Mouse (Mus musculus) left cerebral cortex, postnatal 25 days (tissue): ENCODE measurements around the gene Cxcl13. TPM values are rescaled to one million over a fixed set of nuclear protein-coding genes. Genes with fewer than 3 reads are reported as not detected.

Experiments used
- DNase-seq, 2 experiments: peaks; one replicate each; pipeline ENCODE4 v3.0.0; 2022; ENCODE audit warnings: low spot score in 2 of 2, mixed read lengths in 1 of 2
- intact Hi-C: fragments of 180-260 bp; cut with DNase I; formaldehyde crosslinking; loops from one replicate; pipeline ENCODE4 v1.15.1; 2025
- total RNA-seq, 2 experiments: library from RNA; stranded (reverse); gene quantifications; 2 replicates each; pipeline ENCODE4 v1.2.3; 2021

The Cxcl13 gene
- not detected for total RNA-seq

DNA sequence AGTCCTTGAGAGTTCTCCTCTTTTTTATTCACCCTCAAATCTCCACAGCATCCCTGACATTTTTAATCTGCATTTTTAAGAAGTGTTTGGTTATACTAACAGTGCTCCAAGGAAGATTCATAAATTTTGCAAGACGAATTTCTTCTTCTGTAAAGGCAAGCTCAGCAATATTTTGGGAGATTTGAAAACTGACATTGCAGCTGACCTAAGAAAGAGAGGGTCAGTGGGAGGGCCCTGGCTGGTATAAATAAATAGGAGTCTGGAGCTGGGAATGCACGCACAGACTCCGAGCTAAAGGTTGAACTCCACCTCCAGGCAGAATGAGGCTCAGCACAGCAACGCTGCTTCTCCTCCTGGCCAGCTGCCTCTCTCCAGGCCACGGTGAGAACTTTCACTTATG, at the start of gene Cxcl13:
Gene Cxcl13, plus strand, starts transcription at position 301 of the 400 bp plus-strand sequence.
- intact Hi-C loops = no loop called here
- no peak for DNase-seq

DNA sequence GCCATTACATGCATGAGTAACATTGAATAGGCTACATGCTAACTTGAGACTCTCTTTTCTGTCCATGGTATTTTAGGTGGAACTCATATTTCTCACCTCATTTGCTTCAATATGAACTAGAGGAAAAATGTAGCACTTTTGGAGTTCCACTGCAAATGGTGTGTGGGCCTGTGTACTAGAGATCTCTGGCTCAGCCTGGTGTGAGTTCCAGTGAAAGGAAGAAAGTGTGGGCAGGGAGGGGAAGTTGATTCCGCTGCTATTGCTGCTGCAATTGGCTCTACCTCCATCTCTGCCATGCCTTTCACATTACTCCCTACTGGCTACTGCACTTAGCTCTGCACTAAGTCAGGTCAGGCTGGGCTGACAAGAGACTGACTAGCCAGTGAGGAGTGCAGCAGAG, 45.7 kb upstream of the Cxcl13 start:
- intact Hi-C loops = no loop called here
- peak in 1 of 2 experiments; percentile 67 for DNase-seq

- intact Hi-C loops = no loop called here
- no peak for DNase-seq
These were observed 38.3 kb upstream of the Cxcl13 start for GRCm38 (mm10) chr5:95918491-95918890.

DNA sequence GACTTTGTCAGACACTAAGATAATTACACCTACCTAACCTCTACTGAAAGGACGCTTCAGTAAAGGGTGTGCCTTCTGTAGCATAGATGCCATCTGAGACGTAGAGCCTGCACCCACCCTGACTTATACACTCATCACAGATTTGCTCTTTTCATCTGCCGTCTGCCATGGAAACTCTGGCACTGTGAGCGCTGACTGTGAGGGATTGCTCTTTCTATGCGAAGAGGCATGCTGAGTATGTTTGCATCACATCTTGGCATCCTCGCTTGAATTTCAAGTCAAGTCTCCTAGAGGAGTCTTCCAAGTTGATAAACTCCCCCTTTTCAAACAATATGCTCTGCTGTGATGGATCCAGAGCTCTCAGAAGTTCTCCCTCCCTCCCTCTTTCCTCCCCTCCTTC, 32.7 kb upstream of the Cxcl13 start:
- intact Hi-C loops = no loop called here
- DNase-seq = peak in 1 of 2 experiments; percentile 60

DNA sequence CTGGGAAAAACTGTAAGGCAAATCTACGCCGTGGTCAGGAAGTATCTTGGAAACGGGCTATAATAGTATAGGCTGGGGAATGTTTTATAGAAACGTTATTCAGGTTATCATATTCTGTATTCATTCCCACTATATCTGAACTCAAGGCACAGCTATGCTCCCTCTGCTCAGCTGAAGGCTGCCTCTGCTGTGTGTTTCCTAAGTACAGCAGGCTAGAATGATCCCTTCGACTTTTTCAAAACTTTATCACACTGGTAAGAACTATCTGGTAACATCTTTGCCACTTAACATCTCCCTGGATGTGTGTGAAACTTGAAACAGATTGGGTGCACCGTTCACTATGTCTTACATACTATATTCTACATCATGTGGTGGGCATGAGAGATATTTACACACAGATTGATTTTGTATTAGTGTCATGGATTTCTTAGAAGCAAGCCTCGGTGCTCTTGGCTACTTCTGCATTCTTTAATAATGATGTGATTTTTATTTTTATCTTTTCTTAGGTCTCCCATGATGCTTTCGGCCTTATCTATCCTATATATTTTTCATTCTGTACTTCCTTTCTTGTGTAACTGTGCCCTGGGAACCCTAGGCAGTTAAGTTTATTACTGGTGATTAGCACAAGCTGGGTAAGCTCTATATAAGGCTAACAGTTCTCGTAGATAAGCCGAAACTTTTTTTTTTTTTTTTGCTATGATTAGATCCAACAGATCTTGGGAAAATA, 31.4 kb upstream of the Cxcl13 start:
- DNase-seq = no peak
- intact Hi-C loops = no loop called here

- DNase-seq = no peak
- intact Hi-C loops = no loop called here
These were observed 30.9 kb upstream of the Cxcl13 start for GRCm38 (mm10) chr5:95925931-95926263.

GRCm38 (mm10) chr5:95935035-95935434, 21.7 kb upstream of the Cxcl13 start:
- no peak for DNase-seq
- intact Hi-C loops = no loop called here

GRCm38 (mm10) chr5:95936068-95936467, 20.7 kb upstream of the Cxcl13 start:
- intact Hi-C loops = no loop called here
- no peak for DNase-seq

DNA sequence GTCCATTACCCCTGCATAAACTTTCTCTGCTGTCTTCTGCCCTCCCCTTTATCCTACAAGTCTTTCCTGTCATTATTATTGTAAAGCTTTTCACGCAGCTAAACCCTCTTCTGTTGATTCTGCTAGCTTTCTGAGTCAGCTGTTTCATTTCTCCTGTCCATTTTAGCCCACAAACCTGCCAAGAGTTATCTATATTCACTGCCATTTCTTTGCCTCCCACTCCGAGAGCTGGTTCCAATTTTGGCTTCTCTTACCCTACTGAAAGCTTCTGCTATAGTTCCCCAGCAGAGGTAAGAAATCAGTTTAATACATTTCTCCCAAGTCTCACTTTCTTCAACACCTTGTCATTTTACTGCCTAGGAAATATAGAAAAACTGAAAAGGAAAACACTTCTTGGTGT, 19.6 kb upstream of the Cxcl13 start:
- intact Hi-C loops = no loop called here
- DNase-seq = peak; percentile 28 to 81

GRCm38 (mm10) chr5:95938044-95938625, 18.6 kb upstream of the Cxcl13 start:
- no peak for DNase-seq
- intact Hi-C loops = no loop called here

- intact Hi-C loops = no loop called here
- DNase-seq = no peak
These were observed 16.0 kb upstream of the Cxcl13 start for GRCm38 (mm10) chr5:95940682-95941221.

GRCm38 (mm10) chr5:95941562-95941961, 15.2 kb upstream of the Cxcl13 start:
- intact Hi-C loops = no loop called here
- peak in 1 of 2 experiments; percentile 44 for DNase-seq

DNA sequence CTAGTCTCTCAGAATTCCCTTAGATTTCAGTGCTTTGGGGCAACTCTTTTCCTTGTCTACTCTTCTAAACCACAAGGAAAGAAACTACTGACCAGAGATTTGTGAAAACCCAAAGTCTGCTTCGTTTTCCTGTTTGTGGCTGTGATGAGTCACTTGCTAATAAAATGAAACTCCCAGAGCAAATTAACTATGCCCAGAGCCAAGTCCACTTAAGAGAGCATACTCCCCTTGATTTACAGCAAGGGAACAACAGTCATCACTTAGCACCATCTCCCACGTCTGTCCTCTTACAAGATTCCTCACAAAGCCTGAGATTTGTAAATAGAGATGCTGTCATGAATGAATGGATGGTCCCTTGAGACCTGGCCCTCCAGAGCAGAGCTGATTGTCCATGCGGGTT, 11.6 kb upstream of the Cxcl13 start:
- no peak for DNase-seq
- intact Hi-C loops = loop anchor here (5.0 kb wide), 1 partner anchor 38 kb away; no protein-coding TSS in a partner anchor

DNA sequence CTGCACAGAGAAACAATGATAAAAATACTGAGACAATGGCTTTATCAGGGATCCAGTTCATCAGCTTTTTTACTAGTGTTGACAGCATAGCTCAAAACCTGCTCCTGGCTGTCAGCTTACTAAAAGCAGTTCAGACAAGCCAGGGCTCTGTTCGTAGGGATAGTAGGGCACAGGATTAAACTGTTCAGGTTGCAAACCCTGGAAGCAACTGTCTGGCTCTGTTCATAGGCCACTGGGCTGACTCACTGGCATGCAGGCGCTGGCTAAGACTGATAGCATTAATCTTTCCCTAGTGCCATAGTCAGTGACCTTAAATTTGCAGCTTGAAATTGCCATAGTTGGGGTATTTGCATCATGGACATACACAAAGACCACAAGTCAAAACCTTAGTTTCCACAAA, 10.4 kb upstream of the Cxcl13 start:
- intact Hi-C loops = loop anchor here (5.0 kb wide), 1 partner anchor 39 kb away; no protein-coding TSS in a partner anchor
- no peak for DNase-seq

- DNase-seq = no peak
- intact Hi-C loops = loop anchor here (5.0 kb wide), 1 partner anchor 41 kb away; no protein-coding TSS in a partner anchor
These were observed 8.1 kb upstream of the Cxcl13 start for GRCm38 (mm10) chr5:95948641-95949040.

GRCm38 (mm10) chr5:95949946-95950701, 6.6 kb upstream of the Cxcl13 start:
- intact Hi-C loops = loop anchor here (1.0 to 5.0 kb wide), 2 partner anchors 43 to 69 kb away; no protein-coding TSS in a partner anchor
- DNase-seq = peak; percentile 46 to 60

DNA sequence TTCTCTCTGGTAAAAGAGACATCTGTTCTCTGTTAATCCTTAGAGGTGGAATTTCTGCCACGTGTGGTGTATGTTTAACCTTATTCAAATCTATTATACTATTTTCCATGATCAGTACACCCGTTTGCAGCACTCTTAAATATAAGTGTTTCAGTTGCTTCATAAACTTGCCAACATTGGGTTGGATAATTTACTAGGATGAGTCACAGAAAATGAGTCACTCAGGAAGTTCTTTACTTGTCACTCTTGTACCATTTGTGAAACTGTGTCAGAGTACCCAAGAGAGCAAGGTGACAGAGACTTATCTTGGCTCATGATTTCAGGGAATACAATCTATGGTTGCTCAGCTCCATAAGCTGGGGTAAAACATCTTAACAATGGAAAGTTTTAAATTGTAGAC, 8.2 kb downstream of the Cxcl13 start:
- peak in 1 of 2 experiments; percentile 6 for DNase-seq
- intact Hi-C loops = no loop called here

- DNase-seq = no peak
- intact Hi-C loops = no loop called here
These were observed 9.9 kb downstream of the Cxcl13 start for GRCm38 (mm10) chr5:95966621-95967020.

DNA sequence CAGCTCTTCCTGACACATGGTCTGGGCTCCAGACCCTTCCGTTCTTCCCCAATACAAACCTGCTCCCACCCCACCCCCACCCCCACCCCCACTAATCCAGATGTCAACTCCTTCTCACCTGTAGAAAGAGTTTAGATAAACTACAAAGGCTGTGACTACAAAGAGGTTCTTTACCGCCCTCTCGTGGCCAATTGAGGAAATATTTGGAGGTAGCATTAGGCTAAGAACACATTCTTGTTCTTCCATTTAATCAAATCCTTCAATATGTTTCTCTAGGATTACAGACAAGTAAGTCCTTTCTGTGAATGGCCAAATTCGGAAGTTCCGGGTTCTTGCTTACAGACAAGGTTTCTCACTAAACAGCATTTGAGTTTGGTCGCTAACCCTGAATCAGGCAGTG, 14.1 kb downstream of the Cxcl13 start:
- intact Hi-C loops = loop anchor here (5.0 kb wide), 1 partner anchor 186 kb away; no protein-coding TSS in a partner anchor
- DNase-seq = peak; percentile 49 to 60

- DNase-seq = no peak
- intact Hi-C loops = loop anchor here (5.0 kb wide), 1 partner anchor 185 kb away; no protein-coding TSS in a partner anchor
These were observed 15.5 kb downstream of the Cxcl13 start for GRCm38 (mm10) chr5:95972208-95972607.
